Mouse (Mus musculus) macrophage (primary cell): ENCODE results near the gene Tjp3. TPM values are rescaled to one million over a fixed set of nuclear protein-coding genes. Genes with fewer than 3 reads are reported as not detected.
A peak's percentile ranks its signal among the peaks of the same experiment; 100 is the strongest.

Experiments
- H3K27ac ChIP-seq: fragments of 350-480 bp; formaldehyde crosslinking; 2 replicates; pipeline ENCODE4 v1.9.0; 2021
- H3K36me3 ChIP-seq: fragments of 350-480 bp; formaldehyde crosslinking; 2 replicates; pipeline ENCODE4 v1.9.0; 2021; ENCODE audit errors: inconsistent target
- H3K4me3 ChIP-seq: fragments of 350-480 bp; formaldehyde crosslinking; 2 replicates; pipeline ENCODE4 v1.9.0; 2021; ENCODE audit errors: inconsistent target
- H3K79me2 ChIP-seq: fragments of 350-480 bp; formaldehyde crosslinking; 2 replicates; pipeline ENCODE4 v1.9.0; 2021; ENCODE audit errors: inconsistent target
- WGBS: methylation state at CpG from one replicate; pipeline ENCODE4 v1.1.7; 2026; ENCODE audit warnings: inconsistent platforms; ENCODE audit not compliant: missing documents; 5-methylcytosine and 5-hydroxymethylcytosine counted together
- polyA plus RNA-seq: library from polyadenylated mRNA; stranded (reverse); fragments of 250-400 nt; gene quantifications from 3 replicates; pipeline ENCODE4 v1.2.4, GENCODE M21; 2018; ENCODE audit warnings: inconsistent platforms

The Tjp3 gene
- polyA plus RNA-seq, 1 experiment from 2014 or later: 3.3 TPM

GRCm38 (mm10) chr10:81297246-81297645 is 5.9 kb upstream of the Tjp3 start:
- 22% methylated on average over 6 of the region's 6 CpGs for WGBS
- H3K79me2 ChIP-seq: peaks cover 91% of the 10 kb centered on the region
- H3K36me3 ChIP-seq: no peaks in the 10 kb centered on the region
- peak overlapping the region; percentile 99 for H3K27ac ChIP-seq
- peak overlapping the region; percentile 20; the same call in 1 of the 2 replicates for H3K4me3 ChIP-seq

DNA sequence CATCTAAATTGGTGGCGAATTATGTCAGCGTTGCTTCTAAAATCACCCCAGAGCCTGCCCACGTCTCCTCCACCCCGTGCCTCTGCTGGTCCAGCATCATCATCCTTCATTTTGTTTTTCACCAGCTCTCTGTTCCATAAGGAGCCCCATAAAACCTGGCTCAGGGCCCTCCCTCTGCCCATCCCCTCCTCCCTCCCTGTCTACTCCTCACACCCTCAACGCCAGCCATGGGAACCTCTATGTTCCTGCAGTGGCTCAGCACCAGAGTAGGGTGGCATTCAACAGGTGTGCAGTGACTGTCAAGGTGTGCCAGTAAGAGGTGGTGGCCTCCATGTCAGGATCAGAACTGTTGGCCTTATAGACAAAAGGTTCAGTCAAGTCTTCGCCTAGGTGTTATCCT is 3.8 kb upstream of the Tjp3 start:
- no peak overlapping the region for H3K4me3 ChIP-seq
- no peaks in the 10 kb centered on the region for H3K36me3 ChIP-seq
- no peak overlapping the region for H3K27ac ChIP-seq
- H3K79me2 ChIP-seq: peaks cover 71% of the 10 kb centered on the region
- WGBS: 89% methylated on average over 6 of the region's 6 CpGs

- H3K27ac ChIP-seq: peak overlapping the region; percentile 43
- peak overlapping the region; percentile 79 for H3K4me3 ChIP-seq
- no peaks in the 10 kb centered on the region for H3K36me3 ChIP-seq
- peaks cover 63% of the 10 kb centered on the region for H3K79me2 ChIP-seq
- WGBS: 31% methylated on average over 8 of the region's 8 CpGs
Measured at GRCm38 (mm10) chr10:81294442-81294841, 3.1 kb upstream of the Tjp3 start.

DNA sequence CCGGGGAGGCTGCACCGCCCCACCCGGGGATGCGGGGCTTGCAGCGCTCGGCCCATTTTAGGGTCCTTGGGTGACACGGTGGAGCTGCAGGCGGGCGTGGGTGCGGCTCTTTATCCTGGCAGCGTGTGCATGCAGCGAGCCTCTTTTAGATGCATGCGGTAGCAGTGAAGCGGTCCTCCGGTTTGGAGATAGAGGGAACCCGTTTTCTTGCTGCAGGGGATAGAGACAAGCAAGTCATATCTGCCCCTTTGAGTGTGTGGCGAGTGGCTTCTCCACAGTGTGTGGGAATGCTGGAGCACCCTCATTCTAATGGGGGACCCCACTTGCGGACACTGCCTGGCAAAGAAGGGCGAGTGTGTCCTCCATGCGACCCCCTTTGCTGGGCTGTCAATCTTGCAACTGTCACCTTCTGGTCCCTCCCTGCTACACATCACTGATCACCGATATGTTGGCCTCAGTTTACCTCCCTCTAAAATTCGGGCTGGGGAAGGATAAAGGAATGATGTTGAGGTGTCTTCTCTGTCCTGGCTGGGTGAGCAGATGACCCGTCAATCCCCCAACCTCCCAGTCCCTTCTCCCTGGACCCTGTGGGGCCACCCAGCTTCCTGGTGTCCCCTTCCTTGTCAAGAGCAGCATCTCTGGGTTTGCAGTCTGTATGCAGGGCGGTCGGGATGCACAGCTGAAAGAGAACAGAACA is 2.1 kb upstream of the Tjp3 start:
- Histone ChIP-seq H3K79me2 (peaks cover 54% of the 10 kb centered on the region), H3K4me3 (peak overlapping the region; percentile 79), H3K27ac (peak overlapping the region; percentile 43), H3K36me3 (no peaks in the 10 kb centered on the region)
- WGBS: 2% methylated on average over 25 of the region's 25 CpGs

- Histone ChIP-seq H3K36me3 (no peaks in the 10 kb centered on the region), H3K4me3 (peak within 1 kb of the TSS; percentile 79), H3K79me2 (peaks cover 46% of the 10 kb centered on the region), H3K27ac (peak within 1 kb of the TSS; percentile 43)
- WGBS: under 1% methylated on average over 73 of the region's 80 CpGs
Measured at GRCm38 (mm10) chr10:81292554-81293333, 1.4 kb upstream of the Tjp3 start, which contains the start of gene Pip5k1c. Gene Pip5k1c, plus strand, starts transcription at chr10:81292963.

DNA sequence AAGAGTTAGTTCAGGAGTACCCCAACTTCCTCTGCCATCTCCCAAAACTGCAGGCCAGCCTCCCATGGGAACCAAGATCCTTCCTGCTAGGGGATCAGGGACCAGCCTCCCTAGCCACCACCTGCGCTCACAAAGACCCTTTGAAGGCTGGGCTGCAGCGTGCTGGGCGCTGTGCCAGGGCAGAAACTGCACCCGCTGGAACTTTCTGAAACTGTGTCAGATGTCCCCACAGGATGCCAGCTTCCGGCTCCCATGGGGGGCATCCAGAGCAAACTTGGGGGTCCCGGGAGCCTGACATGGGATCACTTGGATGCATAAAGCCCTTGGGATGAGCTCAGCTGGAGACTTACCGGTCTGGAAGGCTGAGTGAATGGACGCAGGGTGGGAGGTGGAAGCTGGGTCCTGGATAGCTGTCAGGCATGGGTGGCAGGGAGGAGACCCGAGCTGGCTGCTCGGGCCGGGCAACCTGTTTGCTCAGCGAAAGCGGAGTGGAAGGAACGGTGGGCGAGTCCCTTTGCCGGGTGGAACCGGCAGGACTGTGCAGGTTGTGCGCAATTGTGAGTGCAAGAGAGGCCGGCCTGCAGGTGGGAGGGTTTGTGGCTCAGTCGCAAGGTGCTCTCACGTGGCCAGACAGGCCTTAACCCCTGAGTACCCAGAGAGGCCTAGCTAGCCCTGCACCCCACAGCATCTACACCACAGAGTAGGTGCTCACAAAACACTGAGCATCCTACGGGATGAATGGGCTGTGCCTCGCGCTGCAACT is 502 bp downstream of the Tjp3 start:
- no peak overlapping the region for H3K4me3 ChIP-seq
- peaks cover 28% of the 10 kb centered on the region for H3K79me2 ChIP-seq
- 44% methylated on average over 22 of the region's 24 CpGs for WGBS
- no peaks in the 10 kb centered on the region for H3K36me3 ChIP-seq
- peak overlapping the region; percentile 41 for H3K27ac ChIP-seq

- WGBS: 75% methylated on average over 14 of the region's 14 CpGs
- no peak overlapping the region for H3K27ac ChIP-seq
- peaks cover 17% of the 10 kb centered on the region for H3K79me2 ChIP-seq
- no peaks in the 10 kb centered on the region for H3K36me3 ChIP-seq
- H3K4me3 ChIP-seq: no peak overlapping the region
Measured at GRCm38 (mm10) chr10:81289811-81290210, 1.6 kb downstream of the Tjp3 start.

DNA sequence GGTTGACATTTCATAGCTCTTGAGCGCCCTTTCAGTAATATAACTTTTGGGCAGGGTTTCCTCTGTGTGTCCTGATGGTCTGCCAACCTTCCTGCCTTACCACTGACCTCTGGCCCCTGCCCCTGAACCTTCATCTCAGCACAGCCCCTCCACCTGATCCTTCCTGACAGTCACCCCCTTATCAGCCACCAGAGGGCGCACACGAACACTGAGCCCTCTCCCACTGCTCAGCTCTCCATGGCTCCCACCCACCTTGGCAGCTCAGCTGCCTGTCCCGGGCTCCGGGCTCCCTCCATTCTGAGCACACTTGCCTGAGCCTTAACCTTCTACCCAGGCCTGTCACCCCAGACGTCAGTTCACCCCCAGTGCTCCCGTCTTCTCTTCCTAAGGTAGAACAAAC is 2.1 kb downstream of the Tjp3 start:
- WGBS: 19% methylated on average over 7 of the region's 7 CpGs
- H3K79me2 ChIP-seq: peaks cover 12% of the 10 kb centered on the region
- no peak overlapping the region for H3K27ac ChIP-seq
- no peaks in the 10 kb centered on the region for H3K36me3 ChIP-seq
- no peak overlapping the region for H3K4me3 ChIP-seq

GRCm38 (mm10) chr10:81288601-81289000 is 2.8 kb downstream of the Tjp3 start:
- 48% methylated on average over 6 of the region's 6 CpGs for WGBS
- H3K36me3 ChIP-seq: no peaks in the 10 kb centered on the region
- H3K4me3 ChIP-seq: no peak overlapping the region
- H3K79me2 ChIP-seq: peaks cover 5% of the 10 kb centered on the region
- H3K27ac ChIP-seq: no peak overlapping the region

DNA sequence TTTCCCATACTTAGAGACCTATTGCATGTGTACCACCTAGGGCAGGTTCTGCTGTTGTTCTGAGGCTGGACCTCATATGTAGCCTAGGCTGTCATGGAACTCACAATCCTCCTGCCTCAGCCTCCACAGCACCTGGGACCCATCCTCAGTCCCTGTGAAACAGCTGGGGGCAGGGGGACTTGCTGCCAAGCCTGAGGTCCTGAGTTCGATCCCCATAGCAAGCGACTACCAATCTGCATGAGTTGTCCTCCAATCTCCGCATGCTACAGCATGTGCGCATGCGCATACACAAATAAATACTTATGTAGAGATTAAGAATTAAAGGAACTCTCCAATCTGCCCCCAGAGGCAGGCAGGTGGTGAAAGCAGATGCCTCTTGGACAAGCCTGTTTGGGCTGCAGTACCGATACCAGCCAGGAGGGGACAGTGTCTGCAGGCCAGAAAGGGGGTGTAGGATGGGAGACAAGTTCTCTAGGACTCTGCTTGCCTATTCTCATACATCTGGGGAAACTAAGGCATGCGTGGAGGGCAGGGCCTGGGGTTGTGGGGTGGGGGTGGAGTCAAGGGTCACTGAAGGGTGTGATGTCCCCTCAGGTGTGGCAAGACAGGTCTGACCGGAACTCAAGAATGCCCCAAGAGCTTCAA is 3.7 kb downstream of the Tjp3 start:
- no peak overlapping the region for H3K27ac ChIP-seq
- no peaks in the 10 kb centered on the region for H3K36me3 ChIP-seq
- 75% methylated on average over 8 of the region's 8 CpGs for WGBS
- H3K4me3 ChIP-seq: no peak overlapping the region
- H3K79me2 ChIP-seq: no peaks in the 10 kb centered on the region

DNA sequence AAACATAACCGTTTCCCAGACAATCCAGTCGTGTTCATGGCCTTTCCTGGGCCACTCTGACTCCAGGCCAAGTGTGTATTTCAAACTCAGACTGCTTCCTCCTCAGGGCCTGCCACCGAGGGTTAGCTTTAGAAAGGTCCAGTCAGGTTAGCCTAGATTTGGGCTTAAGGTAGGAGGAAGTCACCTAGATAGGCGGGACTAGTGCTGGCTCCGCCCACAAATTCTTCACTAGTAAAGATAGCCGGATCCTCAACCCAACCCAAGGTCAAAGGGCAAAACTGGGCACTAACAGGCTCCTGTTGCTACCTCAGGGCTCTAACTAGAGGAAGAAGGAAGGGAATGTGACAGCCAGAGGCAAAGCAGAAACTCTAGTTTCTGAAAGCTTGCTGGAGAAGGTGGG is 4.8 kb downstream of the Tjp3 start:
- H3K27ac ChIP-seq: no peak overlapping the region
- WGBS: 67% methylated on average over 6 of the region's 6 CpGs
- no peaks in the 10 kb centered on the region for H3K36me3 ChIP-seq
- no peaks in the 10 kb centered on the region for H3K79me2 ChIP-seq
- no peak overlapping the region for H3K4me3 ChIP-seq

- Histone ChIP-seq H3K79me2 (no peaks in the 10 kb centered on the region), H3K4me3 (peak overlapping the region; percentile 48), H3K27ac (no peak overlapping the region), H3K36me3 (no peaks in the 10 kb centered on the region)
- 4% methylated on average over 53 of the region's 54 CpGs for WGBS
Measured at GRCm38 (mm10) chr10:81285694-81286450, 5.5 kb downstream of the Tjp3 start.

- H3K36me3 ChIP-seq: no peaks in the 10 kb centered on the region
Measured at GRCm38 (mm10) chr10:81284719-81285118, 6.7 kb downstream of the Tjp3 start.

GRCm38 (mm10) chr10:81284189-81284588 is 7.2 kb downstream of the Tjp3 start:
- Histone ChIP-seq H3K27ac (no peak overlapping the region), H3K79me2 (no peaks in the 10 kb centered on the region), H3K36me3 (no peaks in the 10 kb centered on the region), H3K4me3 (no peak overlapping the region)
- 88% methylated on average over 6 of the region's 6 CpGs for WGBS

More at GRCm38 (mm10) chr10:81284719-81285118, 6.7 kb downstream of the Tjp3 start:
- WGBS: 65% methylated on average over 16 of the region's 17 CpGs
- Histone ChIP-seq H3K79me2 (no peaks in the 10 kb centered on the region), H3K4me3 (peak overlapping the region; percentile 48; the same call in 1 of the 2 replicates), H3K27ac (no peak overlapping the region)
